Mouse (Mus musculus) thymus, postnatal 25 days (tissue): ENCODE data around the gene Il23a.
"Not testable (repeated sequence)": the region's sequence is repeated elsewhere in the genome, so short reads cannot be mapped to it uniquely, and the experiment has no call there.

Source experiments
- DNase-seq: peaks from one replicate; pipeline ENCODE4 v3.0.0; 2022

Il23a gene

DNA sequence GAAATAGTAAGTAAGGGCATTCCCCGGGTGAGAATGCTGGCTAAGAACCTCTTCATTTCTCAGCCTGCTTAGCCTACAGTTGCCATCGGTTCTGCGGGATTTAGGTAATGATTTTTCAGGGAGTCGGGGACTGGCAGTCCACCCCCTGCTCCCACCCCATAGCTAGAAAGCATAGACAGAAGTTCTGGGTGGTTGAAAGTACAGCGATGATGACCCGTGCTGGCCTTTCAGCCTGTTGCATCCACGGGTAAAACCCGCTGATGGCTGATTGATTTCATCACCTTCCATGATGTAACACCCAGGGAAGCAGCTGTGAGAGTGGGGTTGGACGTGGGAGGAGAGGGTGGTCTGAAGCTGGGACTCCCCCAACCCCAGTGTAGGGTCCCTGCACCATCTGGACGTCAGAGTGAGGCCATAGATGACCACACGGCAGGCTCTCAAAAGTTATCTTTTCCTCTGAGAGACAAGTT lies at the start of gene Il23a:
Il23a (minus strand) TSS at position 51 of the 470 bp plus-strand sequence.
- DNase-seq: no peak

DNA sequence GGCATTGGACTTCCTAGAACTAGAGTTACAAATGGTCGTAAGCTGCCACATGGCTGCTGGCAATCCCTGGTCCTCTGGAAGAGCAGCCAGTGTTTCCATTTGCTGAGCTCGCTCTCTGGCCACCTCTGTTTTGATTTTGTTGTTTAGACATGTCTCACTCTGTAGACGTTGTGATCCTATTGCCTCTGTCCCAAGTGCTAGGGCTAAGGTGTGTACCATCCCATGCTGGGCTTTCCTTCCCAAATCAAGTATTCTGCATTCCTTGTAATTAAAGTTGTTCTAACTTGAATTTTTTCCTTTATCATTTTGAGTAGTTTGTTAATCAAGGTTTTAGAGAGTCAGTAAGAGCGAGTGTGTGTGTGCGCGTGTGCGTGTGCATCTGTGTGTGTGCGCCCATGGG lies 49.0 kb upstream of the Il23a start:
- DNase-seq: no peak

DNA sequence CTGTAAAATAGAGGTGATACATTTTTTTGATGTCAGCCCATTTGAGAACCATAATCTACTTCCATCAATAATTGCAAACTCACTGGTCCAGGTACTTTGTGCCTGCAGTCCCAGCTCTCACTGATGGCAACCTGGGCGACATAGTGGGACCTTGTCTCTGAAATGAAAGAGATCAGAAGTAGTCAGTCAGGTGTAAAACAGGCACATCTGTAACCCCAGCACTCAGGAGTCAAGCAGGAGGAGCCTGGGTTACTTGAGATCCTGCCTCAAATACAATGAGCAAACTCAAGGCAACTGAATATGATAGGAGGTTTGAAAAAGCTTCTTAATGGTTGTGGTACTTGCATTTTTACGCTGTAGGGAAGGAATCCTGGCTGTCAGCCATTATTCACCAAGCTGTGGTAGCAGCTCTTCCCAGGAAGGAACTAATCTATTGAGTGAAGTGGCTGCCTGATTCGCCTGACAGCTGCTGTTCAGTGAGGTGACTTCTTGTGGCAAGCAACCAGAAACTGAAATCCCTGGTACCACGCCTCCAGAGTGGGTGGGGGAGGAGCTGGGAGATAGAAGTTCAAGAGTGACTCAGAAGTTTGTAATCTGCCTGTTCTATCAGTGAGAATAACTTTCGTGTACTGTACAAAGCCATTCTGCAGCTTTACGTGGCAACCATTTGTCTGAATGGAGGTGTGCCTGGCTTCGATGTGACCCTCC lies 46.2 kb upstream of the Il23a start:
- DNase-seq: peak; percentile 81

DNA sequence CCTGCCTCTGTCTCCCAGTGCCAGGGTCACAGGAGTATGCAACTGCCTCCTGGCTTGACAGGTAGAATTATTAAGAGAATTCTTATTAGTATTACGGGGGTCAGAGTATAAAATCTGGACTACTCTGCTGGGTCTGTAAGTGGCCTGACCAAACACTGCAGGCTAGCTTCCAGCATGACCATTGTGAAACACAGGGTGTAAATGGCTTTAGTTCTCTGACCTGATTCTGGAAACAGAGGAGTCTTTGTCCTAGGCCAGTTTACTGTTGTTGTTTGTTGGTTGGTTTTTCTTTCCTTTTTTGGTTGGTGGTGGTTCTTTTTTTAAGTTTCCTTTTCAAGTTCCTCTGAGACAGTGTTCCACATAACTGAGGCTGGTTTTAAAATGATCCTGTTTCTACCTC lies 44.9 kb upstream of the Il23a start:
- DNase-seq: no peak

DNA sequence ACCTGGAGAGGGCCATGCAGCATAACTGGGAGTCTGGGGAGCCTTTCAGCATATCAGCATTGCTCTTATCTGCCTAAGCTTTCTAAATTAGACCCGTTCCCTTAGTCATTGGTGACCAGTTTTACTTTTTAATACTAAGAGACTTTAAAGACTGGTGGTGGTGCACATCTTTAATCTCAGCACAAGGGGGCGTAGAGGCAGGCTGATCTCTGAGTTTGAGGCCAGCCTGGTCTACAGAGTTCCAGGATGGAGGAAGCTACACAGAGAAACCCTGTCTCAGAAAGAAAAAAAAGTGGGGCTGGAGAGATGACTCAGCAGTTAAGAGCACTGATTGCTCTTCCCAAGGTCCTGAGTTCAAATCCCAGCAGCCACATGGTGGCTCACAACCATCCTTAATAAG lies 41.7 kb upstream of the Il23a start:
- no peak for DNase-seq

DNA sequence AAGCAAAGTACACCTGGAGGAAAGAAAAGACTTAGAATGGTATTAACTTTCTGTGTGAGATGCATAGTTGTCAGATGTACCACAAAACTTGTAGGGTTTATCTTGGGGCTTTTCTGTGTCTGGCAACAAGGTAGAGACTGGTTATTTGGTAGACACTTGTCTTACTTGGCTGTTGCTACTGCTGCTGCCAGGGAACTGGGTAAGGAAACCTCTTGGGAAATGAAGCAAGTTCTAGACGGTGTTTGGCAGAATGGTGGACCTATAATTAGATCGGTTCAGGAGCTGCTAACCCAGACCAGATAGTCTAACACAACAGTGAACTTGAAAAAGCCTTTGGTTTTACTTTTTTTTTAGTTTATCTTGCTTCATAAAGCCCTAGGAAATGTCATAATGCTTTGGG lies 40.4 kb upstream of the Il23a start:
- no peak for DNase-seq

DNA sequence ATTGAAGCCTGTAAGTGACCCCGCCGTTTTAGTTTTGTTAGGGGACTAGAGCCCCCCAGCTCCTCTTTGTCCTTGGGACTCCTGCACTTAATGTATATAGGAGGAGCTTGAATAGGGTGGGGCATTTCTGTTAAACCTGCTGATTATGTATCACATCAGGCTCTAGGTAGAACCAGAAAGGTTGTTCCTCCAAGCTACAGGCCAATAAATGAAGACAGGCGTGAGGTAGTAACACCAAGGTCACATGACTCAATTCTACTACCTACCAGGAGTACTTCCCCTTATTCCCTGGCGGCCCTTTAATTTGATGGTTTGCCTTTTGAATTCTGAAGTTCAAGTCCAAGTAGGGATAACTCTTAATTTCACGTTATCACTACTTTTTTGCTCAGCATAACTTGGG lies 39.9 kb upstream of the Il23a start:
- DNase-seq: no peak

DNA sequence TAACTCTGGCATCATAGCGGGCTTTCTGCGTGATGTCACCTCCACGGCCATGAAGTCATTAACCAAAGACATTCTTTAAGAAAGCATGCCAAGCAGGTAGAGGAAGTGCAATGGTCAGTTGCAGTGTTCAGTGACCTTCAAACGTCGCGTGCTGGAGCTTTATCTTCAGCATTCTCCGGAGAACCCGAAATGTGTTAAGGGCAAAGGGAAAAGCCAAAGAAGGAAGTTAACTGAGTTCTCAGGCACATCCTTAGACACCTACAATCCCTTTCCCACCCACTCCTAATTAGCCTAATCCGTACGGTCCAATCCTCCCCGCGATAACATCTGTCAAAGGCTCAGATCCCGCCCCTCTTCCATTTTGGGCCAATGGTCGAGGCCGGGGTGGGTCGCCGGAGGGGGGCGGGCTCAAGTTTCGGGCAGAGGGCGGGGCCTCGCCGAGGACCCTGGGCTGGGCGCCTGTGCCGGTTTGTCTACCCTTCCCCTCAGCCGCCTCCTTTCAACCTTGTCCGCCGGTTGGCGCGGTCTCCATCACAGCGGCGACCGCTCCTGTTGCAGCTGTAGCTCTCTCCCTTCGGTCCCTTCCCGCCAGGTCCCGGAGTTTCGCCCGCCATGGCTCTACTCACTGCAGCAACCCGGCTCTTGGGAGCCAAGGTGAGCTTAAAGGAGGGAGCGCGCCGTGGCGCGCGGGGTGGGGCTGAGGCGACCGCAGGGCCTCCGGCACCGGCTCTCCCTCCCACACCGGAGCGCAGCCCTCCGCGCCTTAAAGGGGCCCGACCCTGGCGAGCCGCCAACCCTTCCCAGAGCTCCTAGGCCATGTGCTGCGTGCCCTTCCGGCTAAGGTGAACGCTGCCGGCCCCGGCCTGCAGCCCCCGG lies 39.0 kb upstream of the Il23a start, which contains the start of gene Cs:
Cs (plus strand) TSS at position 429 of the 876 bp plus-strand sequence.
- DNase-seq: peak; percentile 98

DNA sequence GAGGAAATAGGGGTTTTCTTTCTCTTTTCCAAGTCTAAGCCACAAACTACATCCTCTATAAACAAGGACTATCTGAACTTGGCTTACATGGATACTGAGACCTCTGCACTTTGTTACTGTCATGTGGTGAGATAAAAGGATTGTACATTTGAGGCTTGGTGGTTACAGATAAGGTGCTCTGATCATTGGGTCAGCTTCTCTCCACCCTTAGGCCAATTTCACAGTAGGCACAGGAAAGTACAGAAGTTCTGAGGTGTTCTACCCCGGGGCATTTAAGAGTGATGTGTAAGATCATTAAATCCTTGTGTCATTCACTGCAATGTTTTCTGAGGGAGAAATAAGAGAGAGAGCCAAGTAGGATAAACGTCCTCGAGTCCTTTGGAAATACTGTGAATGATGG lies 38.0 kb upstream of the Il23a start:
- no peak for DNase-seq

DNA sequence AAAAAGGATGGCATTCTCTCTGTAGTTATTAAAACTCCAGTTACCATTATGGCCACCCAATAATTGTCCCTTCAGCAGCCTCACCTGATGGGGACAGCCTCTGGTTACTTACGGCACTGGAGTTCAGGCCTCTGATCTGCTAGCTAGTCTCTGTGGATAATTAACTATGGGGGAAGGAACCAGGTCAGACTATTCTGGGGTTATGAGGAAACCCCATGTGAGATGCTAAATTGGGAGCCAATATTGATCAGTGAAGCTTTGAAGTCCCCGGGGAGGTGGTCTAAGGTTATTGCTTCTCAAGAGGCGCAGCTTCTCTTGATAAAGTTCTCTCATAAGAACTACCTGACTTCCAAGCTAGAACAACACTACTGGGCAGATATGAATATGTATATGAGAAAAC lies 37.6 kb upstream of the Il23a start:
- DNase-seq: no peak

DNA sequence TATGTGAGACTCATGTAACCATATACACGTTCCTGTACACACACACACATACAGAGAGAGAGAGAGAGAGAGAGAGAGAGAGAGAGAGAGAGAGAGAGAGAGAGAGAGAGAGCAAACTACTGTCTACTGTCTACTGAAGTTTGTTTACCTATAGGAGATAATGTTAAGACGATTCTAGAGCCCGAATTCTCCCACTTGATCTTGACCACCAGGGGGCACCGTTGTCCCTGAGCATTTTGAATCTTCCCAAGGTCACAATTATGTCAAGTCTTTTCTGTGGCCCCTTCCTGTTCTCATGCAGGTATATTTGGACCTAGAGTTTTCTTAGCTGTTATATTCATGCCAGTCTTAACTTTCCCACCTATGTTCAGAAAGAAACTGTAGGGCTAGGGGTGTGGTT lies 37.0 kb upstream of the Il23a start:
- peak; percentile 88 for DNase-seq

DNA sequence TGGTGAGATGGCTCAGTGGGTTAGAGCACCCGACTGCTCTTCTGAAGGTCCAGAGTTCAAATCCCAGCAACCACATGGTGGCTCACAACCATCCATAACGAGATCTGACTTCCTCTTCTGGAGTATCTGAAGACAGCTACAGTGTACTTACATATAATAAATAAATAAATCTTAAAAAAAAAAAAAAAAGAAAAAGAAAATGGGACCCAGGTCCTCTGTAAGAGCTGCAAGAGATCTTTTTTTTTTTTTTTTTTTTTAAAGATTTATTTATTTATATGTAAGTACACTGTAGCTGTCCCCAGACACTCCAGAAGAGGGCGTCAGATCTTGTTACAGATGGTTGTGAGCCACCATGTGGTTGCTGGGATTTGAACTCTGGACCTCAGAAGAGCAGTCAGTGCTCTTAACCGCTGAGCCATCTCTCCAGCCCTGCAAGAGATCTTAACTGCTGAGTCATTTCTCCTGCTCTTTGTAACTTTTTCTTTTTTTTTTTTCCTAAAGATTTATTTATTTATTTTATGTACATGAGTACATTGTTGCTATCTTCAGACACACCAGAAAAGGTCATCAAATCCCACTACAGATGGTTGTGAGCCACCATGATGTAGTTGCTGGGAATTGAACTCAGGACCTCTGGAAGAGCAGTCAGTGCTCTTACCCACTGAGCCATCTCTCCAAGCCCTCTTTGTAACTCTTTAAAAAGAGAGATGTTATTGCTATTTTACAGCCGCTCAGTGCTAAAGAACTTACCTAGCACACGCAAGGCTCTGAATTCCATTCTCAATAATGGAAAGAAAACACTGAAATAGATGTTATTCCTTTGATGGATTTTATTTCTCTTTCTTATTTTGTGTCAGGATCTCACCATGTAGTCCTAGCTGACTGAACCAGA lies 34.1 kb upstream of the Il23a start:
- not testable (repeated sequence) for DNase-seq

DNA sequence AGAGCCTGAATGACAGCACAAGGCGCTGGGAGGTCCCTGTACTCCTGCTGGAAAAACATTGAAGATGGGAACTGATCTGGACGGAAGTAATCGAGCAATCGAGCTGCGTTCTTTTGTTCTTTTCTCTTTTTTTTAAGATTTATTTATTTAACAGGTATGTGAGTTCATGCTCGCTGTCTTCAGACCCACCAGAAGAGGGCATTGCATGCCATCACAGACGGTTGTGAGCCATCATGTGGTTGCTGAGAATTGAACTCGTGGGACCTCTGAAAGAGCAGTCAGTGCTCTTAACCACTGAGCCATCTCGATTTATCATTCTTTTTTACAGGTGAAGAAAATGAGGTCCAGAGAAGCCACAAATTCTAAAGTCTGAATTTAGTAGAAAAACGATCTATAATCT lies 29.1 kb upstream of the Il23a start:
- DNase-seq: no peak

DNA sequence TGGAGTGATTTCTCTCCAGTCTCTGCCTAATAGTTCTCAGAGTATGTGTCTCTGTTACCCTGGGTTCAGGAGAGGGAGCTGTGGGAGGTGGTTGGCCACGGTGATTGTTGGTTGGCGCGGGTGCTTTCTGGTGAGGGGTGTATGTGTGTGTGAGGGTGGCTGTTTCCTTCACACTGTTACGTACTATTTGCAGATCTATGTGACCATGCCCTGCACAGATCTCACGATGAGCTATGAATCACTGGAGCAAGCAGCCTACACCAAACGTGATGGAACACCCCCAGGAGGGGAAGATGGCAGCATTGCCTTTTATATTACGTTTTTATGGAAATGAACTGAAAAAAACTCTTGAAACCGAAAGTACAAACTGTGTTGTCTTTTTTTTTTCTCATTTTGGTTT lies 28.3 kb upstream of the Il23a start:
- no peak for DNase-seq

DNA sequence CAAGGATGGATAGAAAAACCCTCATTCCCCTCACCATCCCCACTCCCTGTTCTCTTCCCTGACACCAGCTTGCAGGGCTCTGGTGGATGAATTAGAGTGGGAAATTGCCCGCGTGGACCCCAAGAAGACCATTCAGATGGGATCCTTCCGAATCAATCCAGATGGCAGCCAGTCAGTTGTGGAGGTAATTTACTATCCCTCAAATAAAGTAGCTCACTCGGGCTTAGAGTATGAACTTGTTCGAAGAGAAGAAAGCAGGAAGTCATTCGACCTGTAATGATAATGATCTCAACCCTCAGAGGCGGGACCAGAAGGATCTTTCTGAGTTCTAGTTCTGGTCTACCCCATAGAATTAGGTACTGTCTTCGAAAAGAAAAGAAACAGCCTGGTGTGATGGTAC lies 25.0 kb upstream of the Il23a start:
- no peak for DNase-seq

DNA sequence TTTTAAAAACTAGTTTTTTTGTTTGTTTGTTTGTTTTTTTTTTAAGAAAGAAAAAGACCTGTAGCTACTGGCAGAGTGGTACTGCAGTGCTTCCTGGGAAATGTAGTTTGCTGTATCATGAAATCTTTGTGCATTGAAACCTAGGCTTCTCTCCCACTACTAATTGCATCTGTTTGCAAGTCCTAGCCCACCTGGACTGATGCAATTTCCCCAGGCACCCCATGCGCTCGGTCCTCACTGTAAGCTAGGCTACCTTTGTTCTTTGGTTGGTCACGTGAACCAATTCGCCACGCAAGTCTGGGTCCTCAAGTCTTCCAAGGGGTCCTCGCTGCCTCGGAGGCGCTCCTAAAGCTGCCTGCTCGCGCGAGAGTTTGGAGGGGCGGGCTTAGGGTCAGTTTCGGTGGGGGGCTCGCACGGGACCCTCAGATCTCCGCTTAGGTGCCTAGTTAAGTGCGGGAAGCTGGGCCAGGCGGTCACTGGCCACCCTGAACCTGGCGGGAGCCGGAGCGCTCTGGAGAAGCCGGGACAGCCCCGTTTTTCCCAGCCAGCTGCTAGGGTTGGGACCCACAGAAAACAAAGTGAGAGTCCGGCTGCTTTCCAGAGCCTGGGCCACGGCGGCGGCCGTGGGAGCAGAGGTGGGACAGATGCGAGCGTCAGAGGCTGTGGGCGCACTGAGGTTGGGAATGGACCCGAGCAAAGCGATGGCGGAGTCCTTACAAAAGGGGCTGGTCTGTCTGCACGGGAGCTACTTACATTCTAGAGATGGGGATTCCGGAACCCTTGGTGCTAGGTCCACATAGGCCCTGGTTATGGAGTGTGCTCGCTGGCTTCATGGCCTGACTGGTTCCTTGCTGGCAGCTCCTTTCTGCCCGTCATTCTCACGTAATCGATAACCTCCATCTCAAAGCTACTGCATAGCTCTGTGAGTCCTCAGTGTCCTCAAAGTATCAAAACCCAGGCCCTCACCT lies 23.9 kb upstream of the Il23a start, which contains the start of gene Cnpy2:
Cnpy2 (plus strand) TSS at position 319 of the 968 bp plus-strand sequence.
- DNase-seq: peak; percentile 85

DNA sequence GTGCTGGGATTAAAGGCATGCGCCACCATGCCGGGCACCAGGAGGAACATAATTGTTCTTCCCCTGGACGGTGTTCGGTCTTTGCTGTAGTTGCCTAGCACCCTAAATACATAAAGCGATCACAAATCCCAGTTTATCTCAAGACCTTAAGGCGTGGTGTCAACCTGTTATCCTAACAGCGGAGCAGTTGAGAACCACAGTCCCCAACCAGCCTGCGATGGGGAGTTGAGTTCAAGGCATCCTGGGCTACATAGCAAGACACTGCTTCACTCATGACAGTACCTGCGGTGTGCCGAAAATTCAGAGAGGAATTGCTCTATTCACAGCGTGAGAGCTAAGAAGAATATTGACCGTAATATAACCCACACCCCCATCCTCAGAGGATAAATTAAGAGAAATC lies 23.1 kb upstream of the Il23a start:
- DNase-seq: no peak

DNA sequence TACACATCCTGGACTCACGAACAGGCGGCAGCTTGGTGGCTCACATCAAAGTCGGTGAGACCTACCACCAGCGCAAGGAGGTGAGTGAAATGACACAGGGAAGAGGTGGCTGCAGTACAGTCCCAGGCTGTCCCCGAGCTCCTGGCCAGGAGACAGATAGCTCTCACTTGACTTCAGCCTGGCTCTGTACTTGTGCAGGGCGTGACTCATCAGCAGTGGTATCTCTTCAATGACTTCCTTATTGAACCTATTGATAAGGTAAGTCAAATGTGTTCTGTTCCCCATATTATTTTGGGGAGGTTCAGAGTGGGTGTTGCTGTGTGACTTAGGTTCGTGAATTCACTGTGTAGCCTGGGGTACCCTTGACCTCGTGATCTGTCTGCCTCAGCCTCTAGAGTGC lies 17.0 kb upstream of the Il23a start:
- no peak for DNase-seq

DNA sequence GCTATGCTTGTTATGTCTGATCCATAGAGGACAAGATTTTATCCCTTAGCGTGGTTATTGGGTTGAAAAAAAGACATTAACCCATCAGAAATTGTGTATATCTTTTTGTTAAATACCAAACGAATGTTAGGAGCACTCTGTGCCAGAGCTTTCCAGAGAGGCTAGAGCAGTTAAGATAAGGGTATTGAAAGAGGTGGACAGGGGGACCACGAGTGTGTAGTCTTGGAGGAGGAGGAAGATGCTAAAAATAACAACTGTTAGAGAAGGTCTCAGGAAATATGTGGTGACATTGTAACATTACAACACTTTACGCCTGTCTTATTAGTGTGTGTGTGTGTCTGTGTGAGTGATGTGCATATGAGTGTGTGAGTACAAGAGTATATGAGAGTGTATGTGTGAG lies 12.3 kb upstream of the Il23a start:
- DNase-seq: no peak

DNA sequence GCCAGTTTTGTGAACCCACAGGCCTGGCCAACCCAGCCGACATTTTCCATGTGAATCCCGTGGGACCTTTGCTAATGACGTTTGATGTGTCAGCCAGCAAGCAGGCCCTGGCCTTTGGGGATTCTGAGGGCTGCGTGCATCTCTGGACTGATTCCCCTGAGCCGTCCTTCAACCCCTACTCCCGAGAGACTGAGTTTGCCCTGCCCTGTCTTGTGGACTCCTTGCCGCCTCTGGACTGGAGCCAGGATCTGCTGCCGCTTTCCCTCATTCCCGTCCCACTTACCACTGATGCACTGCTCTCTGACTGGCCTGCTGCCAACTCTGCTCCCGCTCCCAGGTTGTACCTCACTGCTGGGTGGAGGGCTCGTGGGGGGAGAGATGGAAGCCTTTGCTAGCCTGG lies 11.6 kb upstream of the Il23a start:
- DNase-seq: no peak

DNA sequence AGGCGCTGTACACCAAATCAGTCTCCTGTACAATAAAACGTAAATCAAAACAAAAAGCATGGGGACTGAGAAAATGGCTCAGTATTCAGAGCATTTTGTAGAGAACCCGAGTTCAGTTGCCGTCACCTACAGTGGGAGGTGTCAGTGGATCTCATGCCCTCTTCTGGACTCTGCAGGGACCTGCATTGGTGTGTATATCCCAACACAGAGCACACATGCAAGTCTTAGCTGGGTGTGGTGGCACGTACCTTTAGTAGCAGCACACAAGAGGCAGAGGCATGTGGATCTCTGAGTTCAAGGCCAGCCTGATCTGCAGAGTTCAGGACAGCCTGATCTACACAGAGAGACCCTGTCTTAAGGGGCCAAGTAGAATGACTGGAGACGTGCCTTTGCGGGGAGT lies 11.1 kb upstream of the Il23a start:
- no peak for DNase-seq
